Mouse (Mus musculus): ENCODE measurements around the gene Tfap4.

Gene Tfap4

DNA sequence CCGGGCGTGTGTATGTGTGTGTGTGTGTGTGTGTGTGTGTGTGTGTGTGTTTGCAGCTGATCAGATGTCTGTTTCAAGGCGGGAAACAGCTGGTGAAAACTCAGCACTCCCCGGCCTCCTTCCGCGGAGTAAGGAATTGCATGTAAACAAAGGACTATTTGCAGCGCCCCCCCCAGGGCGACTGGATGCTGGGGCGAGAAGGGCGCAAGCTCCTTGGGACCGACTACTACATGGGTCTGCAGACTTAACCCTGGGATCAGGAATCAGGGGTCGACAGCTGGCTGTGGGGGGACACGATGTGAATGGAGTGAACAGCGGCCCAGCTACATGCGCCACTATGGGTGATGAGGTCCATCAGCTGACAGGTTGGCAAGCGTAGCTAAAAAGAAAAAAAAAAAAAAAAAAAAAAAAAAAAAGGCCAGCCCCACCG is at the start of gene Tfap4:
Gene Tfap4 (minus strand): TSS at position 140 of the 430 bp plus-strand sequence.
- DNase-seq (ENCODE audit: low spot score in 2 of 2) = peak; percentile 85 to 87

- DNase-seq (ENCODE audit: low spot score in 2 of 2) = no peak
Observed at GRCm38 (mm10) chr16:4608532-4609059, 48.9 kb upstream of the Tfap4 start.

- DNase-seq (ENCODE audit: low spot score in 2 of 2) = peak; percentile 78 to 84
Observed at GRCm38 (mm10) chr16:4607818-4608531, 48.3 kb upstream of the Tfap4 start.

- no peak for DNase-seq (ENCODE audit: low spot score in 2 of 2)
Observed at GRCm38 (mm10) chr16:4606431-4607084, 46.9 kb upstream of the Tfap4 start.

DNA sequence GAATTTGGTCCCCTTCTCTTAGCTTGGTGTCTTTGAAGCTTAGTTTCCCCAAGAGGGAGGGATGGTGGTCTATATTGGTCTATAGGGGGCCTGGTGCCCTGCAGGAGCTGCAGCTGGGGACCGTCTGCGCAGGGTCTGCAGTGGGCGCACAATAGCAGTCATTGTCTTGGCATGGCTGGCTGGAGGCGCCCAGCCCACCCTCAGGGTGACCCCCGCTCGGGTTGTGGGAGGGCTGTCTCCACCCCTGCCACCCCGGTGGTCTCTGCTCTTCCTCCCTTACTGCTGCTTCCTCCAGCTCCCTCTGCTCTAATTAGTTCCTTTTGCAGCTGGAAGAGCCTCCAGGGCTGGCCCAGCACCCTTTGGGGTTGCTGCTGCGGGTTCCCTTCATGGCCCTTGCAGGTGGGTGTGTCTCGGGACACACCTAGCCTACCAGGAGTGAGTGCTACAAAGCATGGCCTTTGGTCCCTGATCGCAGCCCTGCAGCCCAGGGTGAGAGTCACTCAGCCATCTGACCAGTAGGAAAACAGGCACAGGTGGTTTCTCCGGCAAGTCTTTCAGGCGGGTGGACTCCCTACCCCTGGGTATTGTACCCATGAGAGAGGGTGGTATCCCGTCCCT is 46.0 kb upstream of the Tfap4 start:
- DNase-seq (ENCODE audit: low spot score in 2 of 2) = no peak

- no peak for DNase-seq (ENCODE audit: low spot score in 2 of 2)
Observed at GRCm38 (mm10) chr16:4604293-4604837, 44.7 kb upstream of the Tfap4 start.

GRCm38 (mm10) chr16:4603453-4603837 is 43.8 kb upstream of the Tfap4 start:
- no peak for DNase-seq (ENCODE audit: low spot score in 2 of 2)

DNA sequence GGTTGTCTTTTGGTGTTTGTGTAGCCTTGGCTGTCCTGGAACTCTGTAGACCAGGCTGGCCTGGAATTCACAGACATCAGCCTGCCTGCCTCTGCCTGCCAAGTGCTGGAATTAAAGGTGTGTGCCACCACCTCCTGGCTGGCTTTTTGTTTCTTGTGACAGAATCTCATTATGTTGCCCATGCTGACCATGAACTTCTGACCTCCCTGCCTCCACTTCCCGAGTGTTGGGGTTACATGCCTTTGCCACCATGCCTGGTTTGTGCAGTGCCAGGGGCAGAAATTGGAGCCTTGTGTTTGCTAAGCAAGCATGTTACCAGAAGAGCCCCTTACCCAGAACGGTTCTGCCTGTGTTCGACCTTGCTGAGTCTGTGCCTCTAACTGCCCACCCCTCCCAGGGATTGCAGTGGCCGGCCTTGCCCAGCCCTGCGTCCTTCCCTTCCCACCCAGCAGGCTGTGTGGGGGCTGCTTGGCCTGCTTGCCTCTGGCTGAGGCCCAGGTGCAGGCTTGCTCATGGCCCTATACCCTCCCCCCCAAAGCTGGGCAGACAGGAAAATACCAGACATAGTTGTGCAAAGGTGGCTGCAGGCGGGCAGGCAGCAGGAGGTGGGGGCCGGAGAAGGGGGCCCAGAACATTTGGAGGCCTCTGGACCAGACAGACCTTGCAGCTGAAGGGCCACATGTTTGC is 43.3 kb upstream of the Tfap4 start:
- peak in 1 of 2 experiments; percentile 37 for DNase-seq (ENCODE audit: low spot score in 2 of 2)

DNA sequence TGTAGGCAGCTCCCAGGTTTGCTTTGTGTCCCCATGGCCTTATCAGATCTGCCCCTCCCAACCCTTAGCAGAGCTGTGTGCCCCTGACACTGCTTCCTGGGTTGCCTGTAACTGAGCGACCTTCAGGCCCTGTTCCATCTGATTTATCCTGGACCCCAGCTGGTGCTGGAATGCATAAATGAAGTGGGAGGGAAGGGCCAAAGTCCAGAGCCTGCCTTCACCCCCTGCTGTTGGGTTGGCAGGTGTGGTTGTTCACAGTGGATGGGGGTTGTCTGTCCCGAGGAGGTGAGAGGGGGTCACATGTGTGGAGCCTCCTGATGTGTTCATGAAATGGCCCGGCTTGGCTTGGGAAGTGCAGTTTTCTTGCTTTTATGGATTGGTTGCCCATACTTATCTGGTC is 42.5 kb upstream of the Tfap4 start:
- no peak for DNase-seq (ENCODE audit: low spot score in 2 of 2)

- no peak for DNase-seq (ENCODE audit: low spot score in 2 of 2)
Observed at GRCm38 (mm10) chr16:4600701-4601310, 41.2 kb upstream of the Tfap4 start.

DNA sequence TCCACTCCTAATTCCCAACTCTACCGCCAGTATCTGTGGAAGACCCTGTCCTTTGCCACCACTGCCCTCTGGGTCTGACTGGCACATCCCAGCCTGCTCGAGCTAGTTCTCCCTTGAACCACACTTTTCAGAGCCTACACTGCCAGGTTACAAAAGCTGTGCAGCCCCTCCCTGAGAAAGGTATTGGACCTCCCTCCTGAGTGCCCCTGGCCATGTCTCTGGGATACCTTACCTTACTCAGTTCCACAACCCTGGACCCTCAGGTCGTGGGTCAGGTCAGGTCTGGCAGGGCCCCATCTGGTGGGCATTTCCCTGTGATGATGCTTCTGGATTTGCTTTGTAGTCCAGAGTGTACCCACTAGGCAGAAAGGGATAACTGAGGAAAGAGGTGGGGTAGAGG is 40.0 kb upstream of the Tfap4 start:
- DNase-seq (ENCODE audit: low spot score in 2 of 2) = no peak

GRCm38 (mm10) chr16:4598891-4599543 is 39.4 kb upstream of the Tfap4 start:
- DNase-seq (ENCODE audit: low spot score in 2 of 2) = no peak

- no peak for DNase-seq (ENCODE audit: low spot score in 2 of 2)
Observed at GRCm38 (mm10) chr16:4598041-4598440, 38.4 kb upstream of the Tfap4 start.

DNA sequence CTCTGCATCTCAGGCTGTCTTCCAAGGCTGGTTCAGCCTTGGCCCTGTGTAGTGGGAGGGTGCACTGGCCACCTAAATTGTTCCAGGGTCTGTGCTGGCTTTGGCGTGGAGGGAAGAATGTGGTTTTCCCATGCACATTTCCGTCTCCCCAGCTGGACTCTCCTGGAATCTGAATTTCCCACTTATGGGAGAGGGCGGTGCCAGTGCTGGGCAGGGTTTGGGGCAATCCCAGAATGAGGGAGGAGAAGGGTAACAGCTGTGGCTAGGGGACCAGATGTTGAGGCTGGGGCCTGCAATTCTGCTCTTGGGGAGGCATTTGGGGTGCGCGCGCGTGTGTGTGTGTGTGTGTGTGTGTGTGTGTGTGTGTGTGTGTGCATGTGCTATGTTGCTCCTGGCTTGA is 37.6 kb upstream of the Tfap4 start:
- DNase-seq (ENCODE audit: low spot score in 2 of 2) = no peak

DNA sequence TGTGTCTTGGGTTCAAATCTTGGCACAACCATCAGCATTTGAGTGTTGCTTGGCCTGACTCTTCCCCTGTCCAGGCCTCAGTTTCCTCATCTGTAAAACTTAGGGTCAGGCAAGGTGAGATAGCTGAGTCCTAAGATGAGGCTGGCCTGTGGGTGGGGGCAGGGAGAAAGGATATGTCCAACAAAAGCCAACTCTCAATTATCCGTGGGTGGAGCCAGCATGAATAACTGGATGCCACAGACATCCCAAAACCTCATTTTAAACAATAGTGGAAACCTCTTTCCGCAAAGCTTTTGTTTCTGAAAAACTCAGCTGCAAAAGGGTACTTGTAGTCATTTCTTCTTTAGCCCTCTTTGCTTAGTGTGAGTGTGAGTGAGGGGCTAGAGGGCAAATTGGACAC is 37.2 kb upstream of the Tfap4 start:
- no peak for DNase-seq (ENCODE audit: low spot score in 2 of 2)

DNA sequence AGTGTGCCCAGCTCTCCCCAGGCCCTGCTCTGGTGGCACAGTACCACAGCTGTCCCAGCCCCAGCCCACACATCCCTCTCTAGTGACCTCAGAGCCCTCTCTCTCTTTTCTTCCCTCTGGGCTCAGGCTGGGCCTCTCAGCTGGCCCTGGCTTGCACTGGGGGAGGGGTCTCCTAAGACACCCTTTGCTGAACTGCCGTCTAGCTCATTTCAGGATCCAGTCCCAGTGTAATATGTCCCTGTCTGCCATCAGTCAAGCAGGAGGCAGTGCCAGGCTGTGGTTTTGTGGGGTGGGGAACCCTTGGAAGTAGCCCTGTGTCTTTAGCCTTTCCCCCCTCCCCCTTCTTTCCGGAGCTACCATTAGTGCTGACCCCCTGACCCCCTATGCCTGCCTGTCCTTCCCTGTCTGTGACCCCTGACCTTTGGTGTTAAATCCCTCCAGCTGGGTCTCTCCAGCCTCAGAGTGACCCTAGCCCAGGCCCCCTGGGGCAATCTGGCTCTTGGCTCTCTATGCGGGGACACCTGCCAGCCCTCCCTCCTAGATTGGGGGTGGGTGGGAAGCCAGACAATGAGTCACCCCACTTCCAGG is 36.6 kb upstream of the Tfap4 start:
- no peak for DNase-seq (ENCODE audit: low spot score in 2 of 2)

GRCm38 (mm10) chr16:4595527-4595963 is 35.9 kb upstream of the Tfap4 start:
- peak in 1 of 2 experiments; percentile 36 for DNase-seq (ENCODE audit: low spot score in 2 of 2)

DNA sequence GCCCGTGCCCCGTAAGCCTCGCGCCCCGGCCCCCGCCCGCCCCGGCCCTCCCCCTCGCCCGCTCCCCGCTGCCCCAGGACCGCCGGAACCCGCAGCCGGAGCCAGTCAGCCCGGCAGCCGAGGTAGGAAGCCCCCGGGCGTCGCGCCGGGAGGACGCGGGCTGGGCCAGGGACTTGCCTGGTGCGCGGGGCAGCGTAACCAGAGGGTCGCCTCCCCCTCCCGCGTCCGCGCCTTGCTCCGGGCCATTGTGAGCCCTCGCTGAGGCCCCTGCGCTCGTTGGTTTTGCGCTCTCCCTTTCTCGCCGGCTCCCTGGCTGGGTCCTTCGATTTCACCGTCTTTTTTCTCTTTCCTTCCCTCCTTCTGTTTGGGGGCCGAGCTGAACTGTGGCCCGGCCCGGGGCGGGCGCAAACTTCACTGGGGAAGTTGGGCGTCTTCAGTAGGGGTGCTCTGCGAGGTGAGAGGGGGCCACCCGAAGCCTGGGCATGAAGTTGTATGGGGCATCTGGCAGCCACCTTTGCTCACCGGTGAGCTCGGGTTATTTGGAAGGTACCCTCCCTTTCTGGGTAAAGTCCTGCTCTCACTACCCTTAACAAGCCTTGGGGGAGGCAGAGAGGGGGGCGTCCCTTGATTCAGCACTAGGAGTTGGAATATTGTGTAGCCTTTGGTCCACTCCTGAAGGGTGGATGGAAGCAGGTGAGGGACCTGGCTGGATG is 35.3 kb upstream of the Tfap4 start:
- DNase-seq (ENCODE audit: low spot score in 2 of 2) = no peak

DNA sequence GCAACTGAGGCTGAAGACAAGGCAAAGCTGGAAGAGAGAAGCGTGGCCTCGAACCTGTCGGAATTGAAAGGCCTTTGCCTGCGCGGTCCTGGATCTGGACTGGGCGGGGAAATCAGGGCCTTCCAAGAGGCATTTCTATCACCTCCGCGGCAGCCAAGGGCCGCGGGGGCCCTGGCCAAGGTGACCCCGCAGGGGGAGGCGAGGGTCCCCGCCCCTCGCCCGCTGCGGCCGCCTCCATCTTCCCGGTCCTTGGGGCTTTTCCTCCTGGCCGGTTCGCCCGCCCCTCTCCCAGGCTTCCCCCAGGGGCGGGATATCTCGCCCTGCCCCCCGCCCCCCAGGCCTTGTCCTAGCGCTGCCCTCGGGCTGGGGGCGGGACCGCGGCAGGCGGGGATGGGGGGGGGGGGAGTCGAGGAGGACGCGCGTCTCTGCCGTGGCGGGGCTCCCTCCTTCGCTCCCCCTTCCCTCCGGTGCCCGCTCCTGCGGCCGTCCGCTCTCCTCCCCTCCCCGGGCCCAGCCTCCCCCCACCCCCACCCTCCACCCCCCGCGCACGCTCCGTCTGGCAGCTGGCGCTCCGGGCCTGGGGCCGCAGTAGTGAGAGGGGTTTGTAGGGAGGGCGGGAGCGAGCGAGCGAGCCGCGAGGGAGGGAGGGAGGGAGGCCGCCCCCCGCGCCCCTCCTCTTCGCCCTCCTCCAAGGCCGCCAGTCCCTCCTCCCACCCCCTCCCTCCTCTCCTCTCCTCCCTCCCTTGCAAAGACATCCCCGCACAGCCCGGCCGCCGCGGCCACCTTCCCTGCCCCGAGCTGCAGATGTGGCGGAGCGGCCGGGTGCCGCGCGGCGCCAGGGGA is 34.5 kb upstream of the Tfap4 start, which contains the start of gene Glis2:
Gene Glis2 (plus strand): TSS at position 743 of the 843 bp plus-strand sequence.
- DNase-seq (ENCODE audit: low spot score in 2 of 2) = peak in 1 of 2 experiments; percentile 32

Measured in urinary bladder, postnatal 36 days (tissue).